Mouse (Mus musculus) cerebral cortex, adult 2 months (tissue): ENCODE results near the gene Wdr81.

ENCODE experiments used
- WGBS: fragments of 180-500 bp; shearing (Covaris S2); methylation state at CpG from one replicate; pipeline ENCODE4 v1.1.7; 2018; 5-methylcytosine and 5-hydroxymethylcytosine counted together

Gene Wdr81

DNA sequence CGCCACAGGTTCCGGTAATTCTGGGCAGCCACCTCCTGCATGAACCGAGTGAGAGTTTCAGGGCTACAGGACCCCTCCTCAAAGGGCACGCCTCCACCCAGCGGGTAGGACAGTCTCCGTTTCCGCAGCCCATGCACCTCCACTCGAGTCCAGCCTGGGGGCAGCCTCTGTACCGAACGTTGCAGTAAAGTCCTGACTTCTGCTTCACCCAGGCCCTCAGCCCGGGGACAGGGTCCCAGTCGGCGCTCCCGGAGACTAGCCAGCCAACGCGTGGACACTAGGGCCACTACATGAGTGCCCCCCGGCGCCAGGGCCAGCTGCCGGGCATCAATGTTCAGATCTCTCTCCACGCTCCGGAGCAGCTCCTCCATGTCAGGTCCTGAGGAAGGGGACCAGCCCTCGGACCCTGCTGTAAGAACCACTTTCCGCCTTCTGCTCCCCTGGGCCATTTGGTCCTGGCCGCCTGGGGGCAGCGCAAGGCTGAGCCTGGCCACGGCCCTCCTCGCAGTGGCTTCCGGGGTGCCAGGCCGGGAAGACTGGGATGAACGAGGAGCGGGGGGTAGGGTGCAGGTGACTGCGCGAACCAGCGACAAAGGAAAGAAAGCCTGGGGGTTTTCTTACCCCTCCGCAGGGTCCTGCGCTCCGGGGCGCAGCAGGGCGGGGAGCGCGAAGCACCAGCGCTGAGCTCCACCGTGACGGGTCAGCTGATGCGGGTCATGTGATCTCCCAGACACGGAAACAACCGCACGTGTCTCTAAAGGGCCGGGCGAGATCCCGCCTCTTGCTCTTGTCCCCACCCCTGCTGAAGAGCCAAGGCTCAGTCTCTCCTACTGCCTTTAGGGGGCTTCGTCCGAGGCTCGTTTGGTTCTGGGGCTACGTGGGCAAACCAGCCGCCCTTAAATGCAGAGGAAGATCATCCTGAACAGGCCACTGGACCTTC is at the start of gene Wdr81:
Gene Wdr81, minus strand, starts transcription at position 727 of the 940 bp plus-strand sequence.
- WGBS, result 1% methylated on average over 56 of the region's 56 CpGs

DNA sequence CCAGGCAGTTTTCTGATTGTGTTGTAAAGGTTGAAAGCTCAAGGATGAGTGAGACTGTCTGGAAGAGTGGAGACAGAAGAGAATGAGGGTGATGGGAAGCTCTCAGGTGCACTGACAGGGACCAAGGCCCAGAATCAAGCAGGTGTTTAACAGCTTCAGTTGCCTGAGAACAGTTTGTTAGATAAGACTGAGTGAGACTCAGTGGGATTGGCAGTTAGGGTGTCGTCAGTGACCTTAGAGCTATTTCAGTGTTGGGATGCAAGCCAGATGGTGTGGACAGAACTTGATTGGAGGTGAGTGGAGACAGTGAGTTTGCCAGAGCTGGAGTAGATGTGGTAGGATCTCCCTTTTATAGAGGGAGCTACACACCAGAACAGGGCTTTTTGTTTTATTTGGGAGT is 43.6 kb upstream of the Wdr81 start:
- 63% methylated on average over 1 of the region's 1 CpGs for WGBS

DNA sequence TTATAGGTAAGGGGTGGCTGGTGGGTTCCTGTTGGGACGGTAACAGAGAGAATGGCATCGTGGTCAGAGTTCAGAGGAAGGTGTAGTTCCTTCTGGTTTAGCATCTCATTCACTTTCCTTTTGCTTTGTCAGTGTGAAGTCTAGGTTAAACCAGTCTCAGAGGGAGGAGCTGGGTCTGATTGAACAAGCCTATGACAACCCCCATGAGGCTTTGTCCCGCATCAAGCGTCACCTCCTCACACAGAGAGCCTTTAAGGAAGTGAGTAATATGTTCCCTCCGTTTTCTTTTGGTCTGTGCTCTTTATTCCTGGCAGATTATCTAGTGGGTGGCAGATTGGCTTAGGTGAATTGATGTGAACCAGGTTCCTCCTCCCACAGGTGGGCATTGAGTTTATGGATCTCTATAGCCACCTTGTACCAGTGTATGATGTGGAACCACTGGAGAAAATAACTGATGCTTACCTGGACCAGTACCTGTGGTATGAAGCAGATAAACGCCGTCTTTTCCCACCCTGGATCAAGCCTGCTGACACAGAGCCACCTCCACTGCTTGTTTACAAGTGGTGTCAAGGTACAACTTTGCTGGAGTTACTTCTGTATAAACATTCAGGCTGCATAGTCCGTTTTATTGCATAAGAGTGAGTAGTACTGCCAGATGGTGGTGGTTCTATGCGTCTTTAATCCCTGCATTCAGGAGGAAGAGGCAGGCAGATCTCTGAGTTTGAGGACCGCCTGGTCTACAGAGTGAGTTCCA is 40.0 kb upstream of the Wdr81 start:
- 92% methylated on average over 10 of the region's 10 CpGs for WGBS

DNA sequence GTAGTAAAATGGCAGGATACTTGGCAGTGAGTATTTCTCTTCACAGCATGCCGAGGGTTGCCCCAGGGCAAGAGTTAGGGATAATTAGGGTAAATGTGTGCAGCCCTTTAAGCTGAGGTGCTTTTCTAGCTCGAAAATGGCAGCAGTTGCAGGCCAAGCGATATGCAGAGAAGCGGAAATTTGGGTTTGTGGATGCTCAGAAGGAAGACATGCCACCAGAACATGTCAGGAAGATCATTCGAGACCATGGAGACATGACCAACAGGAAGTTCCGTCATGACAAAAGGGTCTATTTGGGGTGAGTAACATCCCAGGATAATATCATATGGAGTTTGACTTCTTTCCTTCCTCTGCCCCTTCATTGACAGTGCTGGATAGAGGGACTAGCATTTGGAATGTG is 33.0 kb upstream of the Wdr81 start:
- 30% methylated on average over 6 of the region's 6 CpGs for WGBS

DNA sequence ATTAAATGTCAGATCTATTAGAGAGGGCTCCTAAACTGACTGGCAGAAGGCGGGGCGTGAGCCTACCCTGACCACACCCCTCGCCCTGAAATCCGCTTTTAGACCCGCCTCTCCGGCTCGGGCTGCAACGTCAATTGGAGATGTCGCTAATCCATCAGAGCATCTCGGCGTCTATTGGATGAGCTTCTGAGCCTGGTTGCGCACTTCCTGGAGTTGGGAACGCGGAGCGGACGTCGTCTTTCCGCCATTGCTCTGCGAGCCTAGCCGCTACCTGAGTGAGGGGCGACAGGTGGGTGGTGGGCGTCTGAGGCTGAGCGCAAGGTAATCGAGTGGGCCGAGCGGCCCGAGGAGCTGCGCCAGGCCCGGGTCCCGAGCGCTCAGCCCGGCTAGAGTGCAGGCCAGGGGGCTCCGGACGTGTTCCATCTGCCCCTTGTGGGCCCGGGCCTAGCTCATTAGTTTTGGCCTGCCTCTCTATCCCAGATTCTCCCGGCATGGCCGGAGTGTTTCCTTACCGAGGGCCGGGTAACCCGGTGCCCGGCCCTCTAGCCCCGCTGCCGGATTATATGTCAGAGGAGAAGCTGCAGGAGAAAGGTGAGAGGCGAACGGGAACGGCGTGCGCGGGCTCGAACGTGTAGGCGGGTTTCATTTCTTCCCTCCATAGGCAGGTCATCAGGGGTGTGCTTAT is 32.2 kb upstream of the Wdr81 start, which contains the start of gene Prpf8:
Gene Prpf8, plus strand, starts transcription at position 216 of the 685 bp plus-strand sequence.
- under 1% methylated on average over 52 of the region's 52 CpGs for WGBS

DNA sequence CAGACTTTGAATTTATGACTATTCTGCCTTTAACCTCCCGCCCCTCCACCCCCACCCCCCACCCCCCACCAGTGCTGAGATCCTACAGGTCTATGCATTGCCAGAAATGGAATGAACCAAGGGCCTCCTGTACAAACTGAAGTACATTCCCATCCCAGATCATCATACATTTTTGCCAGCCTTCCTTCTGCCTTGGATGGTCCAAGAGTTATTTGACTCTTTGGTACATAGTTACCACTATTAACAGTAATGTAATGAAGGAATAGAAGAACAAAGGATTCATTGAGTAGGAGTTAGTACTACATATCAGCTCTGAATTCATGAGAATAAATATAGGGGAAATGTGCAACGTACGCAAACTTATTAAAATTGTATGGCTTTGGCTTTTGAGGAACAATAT is 31.7 kb upstream of the Wdr81 start:
- 26% methylated on average over 3 of the region's 3 CpGs for WGBS

DNA sequence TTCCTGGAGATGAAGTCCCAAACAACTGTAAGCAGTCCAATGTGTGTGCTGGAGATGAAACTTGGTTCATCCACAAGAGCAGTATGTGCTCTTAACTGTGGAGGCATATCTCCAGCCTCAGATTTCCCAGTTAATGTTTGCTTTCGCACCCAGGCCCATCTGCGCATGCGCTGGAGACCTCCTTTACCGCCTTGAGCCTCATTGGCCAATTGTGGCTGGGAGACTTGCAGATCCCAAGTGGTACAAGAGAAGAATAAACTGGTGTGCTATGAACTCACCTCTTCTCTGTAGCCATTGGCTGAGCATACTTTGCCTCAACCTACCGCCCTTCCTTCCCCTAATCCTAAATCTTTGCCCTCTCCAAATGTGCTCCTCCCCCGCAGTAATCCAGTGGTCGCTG is 18.9 kb upstream of the Wdr81 start:
- 75% methylated on average over 7 of the region's 7 CpGs for WGBS

DNA sequence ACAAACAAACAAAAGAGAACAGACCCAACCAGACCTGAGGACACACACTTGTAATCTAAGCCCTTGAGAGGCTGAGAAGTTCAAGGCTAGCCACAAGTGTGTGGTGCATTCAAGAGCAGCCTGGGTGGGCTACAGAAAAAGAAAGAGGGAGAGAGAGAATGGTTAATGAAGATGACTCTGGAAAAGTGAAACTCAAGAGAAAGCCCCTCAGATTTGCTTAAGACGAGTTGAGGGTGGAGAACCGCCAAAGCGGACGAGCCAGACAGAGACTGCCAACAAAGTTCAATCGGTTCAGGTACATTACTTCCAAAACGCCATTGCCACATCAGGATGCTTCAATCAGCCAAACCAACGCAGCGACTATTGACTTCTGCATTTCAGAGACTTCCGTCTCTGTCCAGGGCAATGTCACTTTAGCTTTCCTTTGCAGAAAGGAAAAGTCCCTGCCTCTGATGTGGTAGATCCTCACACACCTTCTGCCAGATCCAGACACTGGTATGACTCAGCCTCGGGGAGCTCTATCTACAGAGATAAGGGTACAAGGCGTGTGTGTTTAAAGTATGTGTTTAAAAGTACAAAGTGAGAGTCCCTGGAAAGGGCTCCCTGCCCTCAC is 18.1 kb upstream of the Wdr81 start:
- 81% methylated on average over 11 of the region's 11 CpGs for WGBS

DNA sequence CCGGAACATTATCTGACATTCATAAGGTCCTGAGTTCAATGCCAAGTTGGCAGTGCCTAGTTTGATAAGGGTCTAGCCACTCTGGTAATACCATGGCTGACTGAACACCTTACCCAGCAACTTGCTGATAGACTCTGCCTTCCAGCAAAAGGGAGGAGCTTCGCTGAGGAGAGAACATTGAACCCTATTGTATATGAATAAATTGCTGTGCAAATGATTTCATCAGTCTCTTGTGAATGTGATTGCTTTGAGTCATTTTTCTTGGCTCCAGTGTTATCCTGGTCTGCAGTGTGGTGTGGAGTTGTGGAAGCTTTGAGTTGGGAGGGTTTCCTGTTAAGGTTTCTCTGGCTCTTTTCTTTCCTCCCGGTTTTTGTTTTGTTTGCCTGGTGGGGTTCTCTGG is 16.2 kb upstream of the Wdr81 start:
- 72% methylated on average over 3 of the region's 3 CpGs for WGBS

DNA sequence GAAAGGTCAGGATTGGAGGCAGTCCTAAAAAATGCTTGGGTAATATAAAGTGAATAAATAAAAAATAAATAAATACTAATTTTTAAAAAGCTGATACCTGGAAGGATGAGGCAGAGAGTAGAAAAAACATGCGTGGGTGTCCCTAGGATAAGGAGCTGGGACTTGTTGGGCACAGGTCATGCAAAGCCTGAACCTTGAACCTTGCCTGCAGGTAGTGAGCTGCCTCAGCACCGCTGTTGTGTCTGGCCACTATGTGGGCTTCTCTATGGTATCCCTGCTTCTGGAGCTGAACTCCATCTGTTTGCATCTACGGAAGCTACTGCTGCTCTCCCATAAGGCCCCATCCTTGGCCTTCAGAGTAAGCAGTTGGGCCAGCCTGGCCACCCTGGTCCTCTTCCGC is 14.7 kb upstream of the Wdr81 start:
- 93% methylated on average over 4 of the region's 4 CpGs for WGBS

DNA sequence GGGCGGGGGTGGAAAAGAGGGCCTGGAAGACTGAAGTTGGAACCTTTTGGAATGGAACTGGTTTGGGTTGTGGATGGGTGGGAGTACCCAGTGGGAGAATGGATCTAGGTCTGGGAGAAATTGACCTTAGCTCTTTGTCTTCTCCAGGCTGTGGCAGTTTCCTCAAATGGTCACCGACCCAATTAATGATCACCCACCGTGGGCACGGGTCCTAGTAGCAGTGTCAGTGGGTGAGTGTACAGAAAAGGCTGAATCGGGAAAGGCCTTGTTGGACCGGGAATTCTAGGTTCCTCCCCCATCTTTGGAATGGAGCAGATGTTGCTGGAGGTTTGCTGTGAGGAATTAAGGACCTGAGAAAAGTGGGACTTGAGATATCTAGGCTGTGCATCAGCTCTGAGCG is 13.9 kb upstream of the Wdr81 start:
- WGBS, result 47% methylated on average over 7 of the region's 7 CpGs

DNA sequence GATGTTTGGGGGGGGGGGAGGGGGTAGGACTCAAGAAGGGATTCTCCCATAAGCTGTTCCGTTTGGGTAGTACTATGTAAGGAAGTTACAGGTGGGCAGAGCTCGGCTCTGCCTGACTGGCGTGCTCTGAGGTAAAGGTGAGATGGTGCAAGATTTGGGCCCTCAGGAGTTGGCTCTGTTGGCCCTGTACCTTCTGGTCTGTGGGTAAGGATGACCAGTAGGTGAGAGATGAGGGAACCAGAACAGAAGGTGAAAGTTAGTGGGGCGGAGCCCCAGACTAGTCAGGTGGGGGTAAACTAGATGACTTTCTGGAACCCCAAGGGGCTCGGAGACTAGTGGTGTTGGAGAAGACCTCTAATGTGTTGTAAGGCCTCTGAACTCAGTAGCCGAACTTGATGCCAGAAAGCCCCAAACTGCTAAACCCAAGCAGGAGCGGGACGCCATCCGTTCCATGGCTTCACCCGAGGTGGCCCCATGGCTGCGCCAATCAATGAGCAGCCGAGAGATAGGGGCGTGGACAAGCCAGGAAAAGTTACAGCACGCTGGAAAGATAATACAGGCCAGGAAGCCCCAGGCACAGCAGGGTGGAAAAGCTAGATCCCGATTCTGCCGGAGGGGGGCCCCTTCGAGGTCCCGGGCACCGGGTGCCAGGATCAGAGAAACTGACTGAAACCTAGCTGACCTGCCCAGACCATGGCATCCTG is 13.1 kb upstream of the Wdr81 start:
- WGBS, result 14% methylated on average over 19 of the region's 19 CpGs

DNA sequence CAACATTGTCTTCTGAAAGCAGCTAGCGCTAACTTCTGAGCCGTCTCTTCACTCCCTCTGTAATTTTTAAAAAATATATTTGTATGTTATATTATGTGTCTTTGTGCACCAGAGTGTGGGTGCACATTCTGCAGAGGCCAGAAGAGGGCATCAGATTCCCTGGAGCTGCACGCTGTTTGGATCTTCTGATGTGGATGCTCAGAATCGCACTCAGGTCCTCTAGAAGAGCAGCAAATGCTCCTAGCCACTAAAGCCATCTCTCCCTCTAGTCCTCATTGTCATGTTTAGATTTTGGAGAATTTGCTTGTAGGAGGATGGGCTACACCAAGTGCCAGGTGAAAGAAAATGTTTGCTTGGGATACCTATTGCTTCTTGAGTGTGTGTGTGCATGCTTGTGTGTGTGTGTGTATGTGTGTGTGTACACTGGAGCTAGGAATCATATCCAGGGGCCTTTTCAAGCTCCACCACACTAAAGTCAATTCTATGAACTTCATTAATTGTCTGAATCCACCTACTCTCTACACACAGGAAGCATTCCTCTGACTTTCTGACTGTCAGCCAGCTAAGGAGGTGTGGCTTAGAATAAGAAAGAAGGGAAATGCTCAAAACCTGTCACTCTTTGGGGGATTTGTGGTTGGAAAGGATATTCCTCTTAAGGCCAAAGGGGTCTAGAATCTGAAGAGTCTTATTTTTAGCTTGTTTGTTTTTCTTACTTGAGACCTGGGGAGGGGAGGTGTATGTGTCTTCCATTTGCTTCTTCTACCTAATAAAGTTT is 12.4 kb upstream of the Wdr81 start:
- 90% methylated on average over 4 of the region's 4 CpGs for WGBS

DNA sequence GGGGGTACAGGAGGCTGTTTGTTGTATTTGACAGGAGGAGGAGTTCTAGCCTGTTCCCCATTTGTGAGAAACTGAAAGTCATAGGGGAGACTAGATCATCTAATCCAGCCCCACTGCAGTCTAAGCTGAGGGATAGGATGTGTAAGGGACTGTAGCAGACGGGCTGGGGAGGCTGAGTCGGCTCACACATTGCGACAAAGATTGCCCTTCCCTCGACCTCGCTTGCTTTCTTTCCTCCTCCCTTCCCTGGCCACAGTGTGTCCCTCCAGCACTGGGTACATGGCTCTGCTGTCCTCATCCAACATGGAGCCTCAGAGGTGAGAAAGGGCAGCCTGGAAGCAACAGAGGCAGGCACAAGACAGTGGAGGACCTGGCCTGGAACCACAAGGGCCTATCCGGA is 10.5 kb upstream of the Wdr81 start:
- 85% methylated on average over 6 of the region's 6 CpGs for WGBS

DNA sequence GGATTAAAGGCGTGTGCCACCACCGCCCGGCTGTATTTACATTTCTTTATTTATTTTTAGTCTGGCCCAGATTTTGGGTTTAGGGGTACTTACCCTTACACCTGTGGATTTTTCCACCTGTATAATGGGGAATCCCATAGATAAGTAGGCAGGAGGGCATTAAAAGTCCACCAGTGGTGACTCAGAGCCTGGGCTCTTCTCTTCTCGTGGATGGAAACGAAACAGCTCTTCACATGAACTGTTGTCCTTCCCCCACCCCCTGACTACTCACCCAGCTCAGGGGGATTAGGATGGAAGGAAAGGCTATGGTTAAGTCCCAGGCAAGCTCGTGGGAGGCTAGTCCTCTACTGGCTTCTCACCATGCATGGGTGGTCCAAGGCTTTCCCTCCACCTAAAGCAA is 9.9 kb upstream of the Wdr81 start:
- 75% methylated on average over 6 of the region's 6 CpGs for WGBS

DNA sequence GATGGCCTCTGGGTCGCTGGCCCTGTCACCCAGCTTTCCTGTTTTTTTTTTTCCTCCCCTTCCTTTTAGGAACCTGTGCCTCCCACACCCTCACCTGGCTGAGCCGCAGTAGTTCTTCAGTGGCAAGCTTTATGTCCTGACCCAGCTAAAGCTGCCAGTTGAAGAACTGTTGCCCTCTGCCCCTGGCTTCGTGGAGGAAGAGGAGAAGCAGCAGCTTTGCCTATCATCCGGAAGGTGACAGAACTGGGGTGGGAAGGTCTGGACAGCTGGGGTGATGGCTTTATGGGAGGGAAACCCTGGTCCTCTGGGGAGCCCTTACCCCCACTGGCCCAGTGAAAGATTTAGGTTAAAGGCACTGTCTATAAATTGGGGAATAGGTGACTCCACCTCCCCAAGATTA is 9.1 kb upstream of the Wdr81 start:
- WGBS, result 80% methylated on average over 4 of the region's 4 CpGs

DNA sequence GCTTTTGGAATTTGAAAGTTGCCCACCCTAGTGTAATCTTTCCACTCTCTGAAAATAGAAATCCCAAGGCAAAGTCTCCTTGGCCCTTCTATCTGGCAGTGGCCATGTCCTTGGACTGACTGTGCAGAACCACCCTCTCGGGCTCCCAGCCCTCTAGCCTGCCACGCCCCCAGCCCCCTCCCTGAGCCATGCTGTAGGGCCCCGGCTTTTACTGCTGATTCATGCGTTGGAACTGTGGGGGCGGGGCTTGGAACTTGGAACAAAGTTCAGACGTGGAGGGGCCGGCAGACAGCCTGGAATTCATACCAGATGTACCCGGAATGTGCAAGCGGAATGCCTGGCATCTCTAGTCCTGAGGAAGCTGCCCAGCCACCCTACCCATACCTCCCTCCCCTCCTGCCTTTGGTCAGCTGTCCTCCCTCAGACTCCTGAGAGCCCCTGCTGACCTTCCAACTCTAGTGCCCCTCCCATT is 8.4 kb upstream of the Wdr81 start:
- WGBS, result 3% methylated on average over 9 of the region's 9 CpGs

DNA sequence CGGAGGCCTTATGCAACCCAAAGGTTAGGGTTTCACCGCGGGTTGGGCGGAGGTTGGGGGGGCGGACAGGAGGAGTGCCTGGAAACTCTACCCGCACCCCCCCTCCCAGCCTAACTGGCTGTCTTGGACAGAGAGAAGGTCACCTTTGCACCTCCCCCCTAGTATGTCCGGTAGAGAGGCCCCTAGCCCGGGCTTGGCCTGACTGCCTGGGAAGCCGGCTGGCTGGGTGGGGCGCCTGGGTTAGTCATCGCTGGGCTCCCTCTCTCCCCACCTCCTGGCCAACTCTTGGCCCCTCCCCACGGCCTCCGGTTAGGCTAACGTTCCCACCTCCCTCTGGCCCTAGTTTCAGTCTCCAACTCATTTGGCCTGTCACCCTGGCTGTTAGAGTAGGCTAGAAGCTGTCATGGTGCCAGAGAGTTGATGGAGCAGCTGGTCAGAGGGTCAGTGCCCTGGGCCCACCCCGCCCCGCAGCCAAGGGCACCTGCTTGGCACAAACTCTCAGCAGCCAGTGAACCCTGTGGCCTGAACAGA is 7.8 kb upstream of the Wdr81 start:
- WGBS, result 4% methylated on average over 13 of the region's 16 CpGs

DNA sequence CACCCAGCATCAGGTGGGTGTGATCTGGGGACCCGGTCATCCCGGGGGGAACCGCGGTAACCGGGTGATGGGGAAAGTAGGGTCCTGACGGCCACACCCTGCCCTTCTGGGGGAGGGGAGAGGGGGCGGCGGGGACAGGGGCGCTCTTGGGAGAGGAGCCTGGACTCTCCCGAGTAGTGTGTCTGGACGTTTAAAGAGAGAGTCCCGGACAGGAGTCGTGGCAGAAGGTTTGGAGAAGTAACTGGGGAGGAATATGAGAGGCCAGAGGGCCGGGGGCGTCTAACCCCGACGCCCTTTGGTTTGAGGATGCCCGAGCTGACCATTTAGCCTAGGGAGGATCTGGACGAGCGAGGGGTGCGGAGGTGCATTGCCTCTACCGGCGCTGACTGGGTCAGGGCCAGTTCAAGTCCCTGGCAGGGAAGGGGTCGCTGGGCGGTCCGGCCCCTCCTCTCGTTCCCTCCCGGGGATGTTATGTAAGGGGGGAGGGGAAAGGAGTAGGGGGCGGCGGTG is 7.3 kb upstream of the Wdr81 start:
- under 1% methylated on average over 27 of the region's 30 CpGs for WGBS
